Mouse (Mus musculus): ENCODE data around the gene Pipox. TPM values are rescaled to one million over a fixed set of nuclear protein-coding genes. Genes with fewer than 3 reads are reported as not detected.

Gene Pipox
- polyA plus RNA-seq, 1 experiment, result 6.5 TPM

- DNase-seq, result no peak
- 0 out of 2 replicates have a peak, but pooled peaks cover 10% of the 10 kb centered on the region for H3K4me1 ChIP-seq (replicated peaks; ENCODE audit: control insufficient read depth, insufficient read depth, low read length)
- H3K27ac ChIP-seq (ENCODE audit: control insufficient read depth, insufficient read depth, low read length), result no peak overlapping the region
- no peak for TF ChIP-seq CTCF (IDR thresholded peaks at IDR 0.05; ENCODE audit: borderline replicate concordance, control insufficient read depth, extremely low read depth, insufficient read depth, low read length, poor library complexity)
- TF ChIP-seq POLR2A (IDR thresholded peaks at IDR 0.05; ENCODE audit: control insufficient read depth, extremely low read depth, insufficient read depth, low read length, poor library complexity), result no peak
- no peak overlapping the region for H3K4me3 ChIP-seq (ENCODE audit: control insufficient read depth, insufficient read depth, low read length)
- 92% methylated on average over 9 of the region's 9 CpGs for WGBS
- no peaks in the 10 kb centered on the region for H3K36me3 ChIP-seq (ENCODE audit: control insufficient read depth, insufficient read depth, low read length)
- no peaks in the 10 kb centered on the region; the same call in 1 of the 2 replicates for H3K27me3 ChIP-seq (ENCODE audit: control insufficient read depth, insufficient read depth, low read length)
Observed at GRCm38 (mm10) chr11:77896011-77896410, 2.1 kb upstream of the Pipox start.

GRCm38 (mm10) chr11:77894967-77895366 lies 1.1 kb upstream of the Pipox start:
- H3K27ac ChIP-seq (ENCODE audit: control insufficient read depth, insufficient read depth, low read length), result no peak overlapping the region
- 93% methylated on average over 2 of the region's 2 CpGs for WGBS
- TF ChIP-seq POLR2A (IDR thresholded peaks at IDR 0.05; ENCODE audit: control insufficient read depth, extremely low read depth, insufficient read depth, low read length, poor library complexity) (no peak), CTCF (IDR thresholded peaks at IDR 0.05; ENCODE audit: borderline replicate concordance, control insufficient read depth, extremely low read depth, insufficient read depth, low read length, poor library complexity) (no peak)

GRCm38 (mm10) chr11:77893283-77893682 lies 613 bp downstream of the Pipox start:
- Histone ChIP-seq H3K4me3 (ENCODE audit: control insufficient read depth, insufficient read depth, low read length) (no peak overlapping the region), H3K36me3 (ENCODE audit: control insufficient read depth, insufficient read depth, low read length) (no peaks in the 10 kb centered on the region), H3K4me1 (replicated peaks; ENCODE audit: control insufficient read depth, insufficient read depth, low read length) (peaks cover 26% of the 10 kb centered on the region), H3K27ac (ENCODE audit: control insufficient read depth, insufficient read depth, low read length) (no peak overlapping the region), H3K27me3 (ENCODE audit: control insufficient read depth, insufficient read depth, low read length) (no peaks in the 10 kb centered on the region; the same call in 1 of the 2 replicates)
- WGBS, result 92% methylated on average over 6 of the region's 6 CpGs
- TF ChIP-seq POLR2A (IDR thresholded peaks at IDR 0.05; ENCODE audit: control insufficient read depth, extremely low read depth, insufficient read depth, low read length, poor library complexity), result no peak
- TF ChIP-seq CTCF (IDR thresholded peaks at IDR 0.05; ENCODE audit: borderline replicate concordance, control insufficient read depth, extremely low read depth, insufficient read depth, low read length, poor library complexity), result no peak
- no peak for DNase-seq

More at GRCm38 (mm10) chr11:77894967-77895366, 1.1 kb upstream of the Pipox start:
- Histone ChIP-seq H3K27me3 (ENCODE audit: control insufficient read depth, insufficient read depth, low read length) (no peaks in the 10 kb centered on the region; the same call in 1 of the 2 replicates), H3K36me3 (ENCODE audit: control insufficient read depth, insufficient read depth, low read length) (no peaks in the 10 kb centered on the region), H3K4me3 (ENCODE audit: control insufficient read depth, insufficient read depth, low read length) (no peak overlapping the region), H3K4me1 (replicated peaks; ENCODE audit: control insufficient read depth, insufficient read depth, low read length) (peaks cover 17% of the 10 kb centered on the region)
- DNase-seq, result no peak

- Histone ChIP-seq H3K36me3 (ENCODE audit: control insufficient read depth, insufficient read depth, low read length) (no peaks in the 10 kb centered on the region), H3K27me3 (ENCODE audit: control insufficient read depth, insufficient read depth, low read length) (no peaks in the 10 kb centered on the region; the same call in 1 of the 2 replicates), H3K4me3 (ENCODE audit: control insufficient read depth, insufficient read depth, low read length) (no peak overlapping the region), H3K4me1 (replicated peaks; ENCODE audit: control insufficient read depth, insufficient read depth, low read length) (peaks cover 29% of the 10 kb centered on the region), H3K27ac (ENCODE audit: control insufficient read depth, insufficient read depth, low read length) (no peak overlapping the region)
- DNase-seq, result no peak
- TF ChIP-seq POLR2A (IDR thresholded peaks at IDR 0.05; ENCODE audit: control insufficient read depth, extremely low read depth, insufficient read depth, low read length, poor library complexity), result no peak
- no peak for TF ChIP-seq CTCF (IDR thresholded peaks at IDR 0.05; ENCODE audit: borderline replicate concordance, control insufficient read depth, extremely low read depth, insufficient read depth, low read length, poor library complexity)
- 79% methylated on average over 5 of the region's 5 CpGs for WGBS
Observed at GRCm38 (mm10) chr11:77892883-77893282, 1.0 kb downstream of the Pipox start.

- no peak overlapping the region for H3K4me3 ChIP-seq (ENCODE audit: control insufficient read depth, insufficient read depth, low read length)
- TF ChIP-seq POLR2A (IDR thresholded peaks at IDR 0.05; ENCODE audit: control insufficient read depth, extremely low read depth, insufficient read depth, low read length, poor library complexity), result no peak
- TF ChIP-seq CTCF (IDR thresholded peaks at IDR 0.05; ENCODE audit: borderline replicate concordance, control insufficient read depth, extremely low read depth, insufficient read depth, low read length, poor library complexity), result no peak
- no peaks in the 10 kb centered on the region for H3K36me3 ChIP-seq (ENCODE audit: control insufficient read depth, insufficient read depth, low read length)
Observed at GRCm38 (mm10) chr11:77890648-77891258, 3.1 kb downstream of the Pipox start.

GRCm38 (mm10) chr11:77889484-77889883 lies 4.4 kb downstream of the Pipox start:
- no peak overlapping the region for H3K27ac ChIP-seq (ENCODE audit: control insufficient read depth, insufficient read depth, low read length)
- no peaks in the 10 kb centered on the region for H3K27me3 ChIP-seq (ENCODE audit: control insufficient read depth, insufficient read depth, low read length)
- 13% methylated on average over 1 of the region's 2 CpGs for WGBS
- H3K4me1 ChIP-seq (replicated peaks; ENCODE audit: control insufficient read depth, insufficient read depth, low read length), result peaks cover 53% of the 10 kb centered on the region
- TF ChIP-seq CTCF (IDR thresholded peaks at IDR 0.05; ENCODE audit: borderline replicate concordance, control insufficient read depth, extremely low read depth, insufficient read depth, low read length, poor library complexity) (no peak), POLR2A (IDR thresholded peaks at IDR 0.05; ENCODE audit: control insufficient read depth, extremely low read depth, insufficient read depth, low read length, poor library complexity) (no peak)
- DNase-seq, result no peak
- H3K36me3 ChIP-seq (ENCODE audit: control insufficient read depth, insufficient read depth, low read length), result no peaks in the 10 kb centered on the region
- H3K4me3 ChIP-seq (ENCODE audit: control insufficient read depth, insufficient read depth, low read length), result no peak overlapping the region

More at GRCm38 (mm10) chr11:77890648-77891258, 3.1 kb downstream of the Pipox start:
- Histone ChIP-seq H3K27me3 (ENCODE audit: control insufficient read depth, insufficient read depth, low read length) (no peaks in the 10 kb centered on the region), H3K27ac (ENCODE audit: control insufficient read depth, insufficient read depth, low read length) (no peak overlapping the region), H3K4me1 (replicated peaks; ENCODE audit: control insufficient read depth, insufficient read depth, low read length) (peaks cover 41% of the 10 kb centered on the region)
- WGBS, result 74% methylated on average over 2 of the region's 2 CpGs
- DNase-seq, result no peak
